Mouse (Mus musculus): ENCODE data around the gene Npc2. TPM values are rescaled to one million over a fixed set of nuclear protein-coding genes. Genes with fewer than 3 reads are reported as not detected.

Gene Npc2
- polyA plus RNA-seq, 1 experiment from 2014 or later: 75.2 TPM

DNA sequence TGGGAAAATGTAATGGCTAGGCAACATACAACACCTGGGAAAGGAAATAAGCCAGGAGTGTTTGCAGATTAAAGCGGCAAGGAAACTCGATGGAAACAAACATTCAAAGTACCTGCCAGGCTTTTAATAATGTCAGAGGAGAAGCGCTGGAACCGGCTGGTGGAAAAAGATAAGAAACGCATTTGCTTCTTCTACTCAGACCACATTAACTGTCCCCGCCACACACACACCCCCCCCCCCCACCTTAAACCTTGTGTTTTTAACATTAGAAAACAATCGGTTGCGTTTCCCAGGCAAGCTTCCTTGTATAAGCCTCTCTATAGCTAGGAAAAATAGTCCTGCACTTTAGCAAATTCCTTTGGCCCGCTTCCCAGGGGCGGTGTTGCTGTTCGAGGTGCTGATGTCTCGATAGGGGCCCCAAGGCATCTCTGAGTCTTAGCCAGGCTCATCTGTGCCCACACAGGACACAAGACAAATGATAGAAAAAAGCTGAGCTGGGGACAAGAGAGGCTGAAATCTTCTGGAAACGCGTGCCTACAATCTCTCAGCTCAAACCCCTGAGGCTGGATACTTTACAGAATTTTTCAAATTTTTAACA lies 63.0 kb downstream of the Npc2 start:
- Histone ChIP-seq H3K9me3 (no peaks in the 10 kb centered on the region), H3K27ac (no peak overlapping the region), H3K4me1 (peaks cover 7% of the 10 kb centered on the region), H3K36me3 (replicated peaks) (no peaks in the 10 kb centered on the region), H3K9ac (no peak overlapping the region), H3K4me2 (no peak overlapping the region), H3K27me3 (no peaks in the 10 kb centered on the region), H3K4me3 (replicated peaks) (no peak overlapping the region)
- WGBS: 41% methylated on average over 14 of the region's 14 CpGs
- ATAC-seq (ENCODE audit: low FRiP score): no peak

DNA sequence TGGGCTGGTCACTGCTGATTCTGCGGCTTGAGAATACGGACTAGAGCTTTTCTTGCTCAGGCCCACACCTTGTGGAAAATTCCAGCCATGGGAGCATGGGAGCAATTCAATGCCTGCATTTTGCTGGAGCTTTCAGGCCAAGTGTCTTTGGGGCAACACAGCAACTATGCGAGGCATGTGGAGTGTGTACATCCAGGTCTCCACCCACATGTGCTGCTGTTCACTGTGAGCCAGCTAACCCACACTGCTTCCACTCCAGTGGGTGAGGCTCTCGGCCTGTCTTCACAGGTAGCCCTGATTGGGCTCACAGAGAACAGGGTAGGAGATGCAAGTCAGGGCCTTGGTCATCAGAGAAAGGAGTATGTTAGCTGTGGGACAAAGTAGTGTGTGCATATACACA lies 65.1 kb downstream of the Npc2 start:
- Histone ChIP-seq H3K9ac (no peak overlapping the region), H3K27me3 (peaks cover 13% of the 10 kb centered on the region), H3K4me2 (no peak overlapping the region), H3K4me1 (peaks cover 7% of the 10 kb centered on the region), H3K27ac (no peak overlapping the region), H3K9me3 (no peaks in the 10 kb centered on the region), H3K36me3 (replicated peaks) (no peaks in the 10 kb centered on the region), H3K4me3 (replicated peaks) (no peak overlapping the region)
- ATAC-seq (ENCODE audit: low FRiP score): no peak
- WGBS: 87% methylated on average over 4 of the region's 4 CpGs

DNA sequence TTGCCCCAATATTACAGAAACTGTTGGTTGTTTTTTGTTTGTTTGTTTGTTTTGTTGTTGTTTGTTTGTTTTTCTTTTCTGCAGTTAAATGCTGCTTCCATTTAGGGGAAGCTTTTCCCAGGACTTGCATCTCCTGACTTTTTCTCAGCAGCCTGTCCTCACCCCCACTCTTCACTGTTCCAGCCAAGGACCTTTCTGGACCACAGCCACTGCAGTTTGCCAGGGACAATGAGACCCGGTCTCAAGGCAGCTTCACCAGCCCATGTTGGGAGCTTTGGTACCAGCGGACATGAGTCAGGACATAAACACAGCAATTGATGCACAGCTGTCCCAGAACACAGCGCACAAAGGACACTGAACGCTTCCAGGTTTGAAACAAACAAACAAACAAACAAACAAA lies 66.1 kb downstream of the Npc2 start:
- Histone ChIP-seq H3K4me2 (no peak overlapping the region), H3K9ac (no peak overlapping the region), H3K4me1 (peaks cover 11% of the 10 kb centered on the region), H3K4me3 (replicated peaks) (no peak overlapping the region), H3K27me3 (peaks cover 20% of the 10 kb centered on the region), H3K27ac (no peak overlapping the region), H3K9me3 (no peaks in the 10 kb centered on the region), H3K36me3 (replicated peaks) (no peaks in the 10 kb centered on the region)
- ATAC-seq (ENCODE audit: low FRiP score): no peak
- WGBS: 73% methylated on average over 4 of the region's 4 CpGs

Other genes with a start within 250 kb of the Npc2 start
- 0.08 and 0.37 TPM in 2 replicates for gene Vsx2, start 203.4 kb downstream of the Npc2 start, polyA plus RNA-seq (2016; fragmentation: Nextera tagmentation; extraction: Ambion mirVana)
- 14.3 and 14.4 TPM in 2 replicates for gene Abcd4, start 155.7 kb downstream of the Npc2 start, polyA plus RNA-seq (2016; fragmentation: Nextera tagmentation; extraction: Ambion mirVana)
- gene Vrtn, start 132.1 kb downstream of the Npc2 start, polyA plus RNA-seq (2016; fragmentation: Nextera tagmentation; extraction: Ambion mirVana): not detected in 2 replicates
- gene Syndig1l, start 74.3 kb downstream of the Npc2 start, polyA plus RNA-seq (2016; fragmentation: Nextera tagmentation; extraction: Ambion mirVana): 0.61 and 0.67 TPM in 2 replicates
- gene Isca2, start 99 bp upstream of the Npc2 start, polyA plus RNA-seq (2016; fragmentation: Nextera tagmentation; extraction: Ambion mirVana): 143 and 152 TPM in 2 replicates
- gene Ltbp2, start 103.4 kb upstream of the Npc2 start, polyA plus RNA-seq (2016; fragmentation: Nextera tagmentation; extraction: Ambion mirVana): 0.19 and 0.35 TPM in 2 replicates
- 132 TPM in 2 replicates for gene Fcf1, start 197.7 kb upstream of the Npc2 start, polyA plus RNA-seq (2016; fragmentation: Nextera tagmentation; extraction: Ambion mirVana)
- gene Arel1, start 197.7 kb upstream of the Npc2 start, polyA plus RNA-seq (2016; fragmentation: Nextera tagmentation; extraction: Ambion mirVana): 27.6 and 27.9 TPM in 2 replicates
- 45.5 and 47.8 TPM in 2 replicates for gene Ylpm1, start 223.2 kb upstream of the Npc2 start, polyA plus RNA-seq (2016; fragmentation: Nextera tagmentation; extraction: Ambion mirVana)